Mouse (Mus musculus) stomach, embryonic 14.5 days (tissue): ENCODE data around the gene Olfr250. TPM values are rescaled to one million over a fixed set of nuclear protein-coding genes. Genes with fewer than 3 reads are reported as not detected.
"Not testable (repeated sequence)": the region's sequence is repeated elsewhere in the genome, so short reads cannot be mapped to it uniquely, and the experiment has no call there.

Experiments used
- ATAC-seq: fragments of 200-750 bp; cut with Nextera tagmentation; 2 replicates; pipeline ENCODE4 v1.8.0; 2017; ENCODE audit warnings: low read depth, moderate TSS enrichment; ENCODE audit not compliant: insufficient number of reproducible peaks, insufficient read depth, low FRiP score
- H3K27ac ChIP-seq: fragments of 300-500 bp; sonication (generic); 2 replicates; pipeline ENCODE4 v1.5.1; 2014; ENCODE audit warnings: mild to moderate bottlenecking, low read length, moderate library complexity, mixed read lengths
- H3K27me3 ChIP-seq: fragments of 300-500 bp; sonication (generic); 2 replicates; pipeline ENCODE4 v1.6.1; 2014; ENCODE audit warnings: low read length, control low read depth, mixed read lengths; ENCODE audit not compliant: control insufficient read depth, insufficient read depth
- H3K36me3 ChIP-seq: fragments of 300-500 bp; sonication (generic); 2 replicates; pipeline ENCODE4 v1.6.1; 2014; ENCODE audit warnings: mild to moderate bottlenecking, control low read depth, low read length, moderate library complexity, mixed read lengths; ENCODE audit not compliant: control insufficient read depth, insufficient read depth
- H3K4me1 ChIP-seq: fragments of 300-500 bp; sonication (generic); 2 replicates; pipeline ENCODE4 v1.6.1; 2014; ENCODE audit warnings: low read length, control low read depth, mixed read lengths; ENCODE audit not compliant: control insufficient read depth, insufficient read depth
- H3K4me2 ChIP-seq: fragments of 300-500 bp; sonication (generic); replicated peaks from 2 replicates; pipeline ENCODE4 v1.6.1; 2014; ENCODE audit warnings: low read depth, low read length, control low read depth
- H3K4me3 ChIP-seq: fragments of 300-500 bp; sonication (generic); 2 replicates; pipeline ENCODE4 v1.5.1; 2014; ENCODE audit warnings: low read depth, low read length, control low read depth
- H3K9ac ChIP-seq: fragments of 300-500 bp; sonication (generic); replicated peaks from 2 replicates; pipeline ENCODE4 v1.6.1; 2014; ENCODE audit warnings: low read depth, mild to moderate bottlenecking, control low read depth, low read length, moderate library complexity, mixed read lengths
- H3K9me3 ChIP-seq: fragments of 300-500 bp; sonication (generic); 2 replicates; pipeline ENCODE4 v1.6.1; 2016; ENCODE audit warnings: low read depth, low read length, control low read depth; ENCODE audit not compliant: control insufficient read depth
- WGBS: fragments of 180-500 bp; shearing (Covaris S2); extraction: QIAGEN DNeasy Blood & Tissue Kit; methylation state at CpG from one replicate; pipeline ENCODE4 v1.1.7; 2014; 5-methylcytosine and 5-hydroxymethylcytosine counted together
- polyA plus RNA-seq: library from polyadenylated mRNA; unstranded; fragments of >200 nt; fragmentation: Nextera tagmentation; extraction: Ambion mirVana; gene quantifications from 2 replicates; pipeline ENCODE4 v1.2.1, GENCODE M21; 2014

Olfr250 gene
- not detected in 2 replicates for polyA plus RNA-seq

DNA sequence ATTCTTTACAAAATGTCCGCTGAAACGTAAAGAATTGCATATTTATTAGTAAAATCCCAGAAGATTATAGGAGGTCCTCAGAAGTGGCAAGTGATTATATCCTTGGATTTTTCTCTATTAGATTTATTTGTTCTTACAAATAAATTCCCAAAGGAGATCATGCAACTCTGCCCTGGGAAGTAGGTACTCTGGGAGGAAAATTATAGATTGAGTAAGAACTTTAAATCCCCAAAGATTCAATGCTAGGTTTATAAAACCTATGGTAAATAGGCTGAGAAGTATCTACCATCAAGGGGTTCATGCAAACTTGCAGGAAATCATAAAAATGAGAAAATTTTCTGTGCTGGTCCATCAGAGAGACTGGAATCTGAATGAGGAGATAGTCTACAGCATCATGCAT lies at the start of gene Olfr250:
Olfr250 (plus strand) TSS at position 301 of the 400 bp plus-strand sequence.
- no peaks in the 10 kb centered on the region for H3K27me3 ChIP-seq
- H3K4me1 ChIP-seq: no peaks in the 10 kb centered on the region
- H3K36me3 ChIP-seq: no peaks in the 10 kb centered on the region
- no peak within 1 kb of the TSS for H3K9ac ChIP-seq
- no peak within 1 kb of the TSS for H3K4me2 ChIP-seq
- WGBS: 94% methylated on average over 2 of the region's 2 CpGs
- H3K9me3 ChIP-seq: no peaks in the 10 kb centered on the region
- ATAC-seq: no peak
- no peak within 1 kb of the TSS for H3K4me3 ChIP-seq
- no peak within 1 kb of the TSS for H3K27ac ChIP-seq

DNA sequence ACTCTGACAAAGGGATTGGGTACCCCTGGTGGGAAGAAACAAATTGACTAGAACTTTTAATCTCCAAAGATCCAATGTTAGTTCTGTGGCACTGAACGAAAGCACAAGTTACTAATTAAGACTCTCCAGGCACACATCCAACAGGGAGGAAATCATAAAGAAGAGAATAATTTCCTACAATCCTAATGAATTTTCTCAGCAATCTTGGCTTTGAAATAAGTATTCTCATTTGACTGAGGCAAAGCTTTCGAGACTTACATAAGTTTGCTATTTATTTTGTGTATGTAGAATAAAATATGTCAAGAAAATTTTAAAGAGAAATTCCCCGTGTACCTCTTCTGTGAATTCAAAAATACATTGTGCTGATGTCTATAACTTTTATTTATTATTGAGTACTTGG lies 37.9 kb upstream of the Olfr250 start, which contains the start of gene Olfr25:
Olfr25 (plus strand) TSS at position 301 of the 400 bp plus-strand sequence.
- Histone ChIP-seq H3K27ac (no peak within 1 kb of the TSS), H3K27me3 (no peaks in the 10 kb centered on the region), H3K9me3 (no peaks in the 10 kb centered on the region), H3K4me1 (no peaks in the 10 kb centered on the region), H3K36me3 (no peaks in the 10 kb centered on the region), H3K9ac (no peak within 1 kb of the TSS), H3K4me2 (no peak within 1 kb of the TSS), H3K4me3 (no peak within 1 kb of the TSS)
- WGBS: 83% methylated on average over 3 of the region's 3 CpGs
- no peak for ATAC-seq

DNA sequence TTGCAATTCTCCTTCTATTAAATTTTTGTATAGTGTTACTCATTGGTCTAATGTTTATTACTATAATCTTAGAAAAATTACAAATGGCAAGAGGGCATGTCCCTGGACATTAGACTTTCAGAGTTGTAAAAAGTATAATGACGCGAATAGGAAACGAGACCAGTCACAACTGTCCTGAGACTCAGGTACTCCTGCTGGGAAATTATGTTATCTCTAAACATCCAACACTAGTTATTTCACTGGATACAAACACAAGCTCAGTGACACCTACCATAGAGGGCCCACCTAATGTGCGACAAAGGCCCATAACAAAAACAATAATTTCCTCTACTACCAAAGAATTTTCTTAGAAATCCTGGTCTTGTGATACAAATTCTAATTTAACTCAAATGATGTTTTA lies 18.6 kb upstream of the Olfr250 start, which contains the start of gene Olfr898:
Olfr898 (plus strand) TSS at position 301 of the 400 bp plus-strand sequence.
- Histone ChIP-seq H3K4me1 (no peaks in the 10 kb centered on the region), H3K4me3 (no peak within 1 kb of the TSS), H3K4me2 (no peak within 1 kb of the TSS), H3K9ac (no peak within 1 kb of the TSS), H3K27me3 (no peaks in the 10 kb centered on the region), H3K9me3 (no peaks in the 10 kb centered on the region), H3K27ac (no peak within 1 kb of the TSS), H3K36me3 (no peaks in the 10 kb centered on the region)
- WGBS: 96% methylated on average over 4 of the region's 4 CpGs
- ATAC-seq: no peak

DNA sequence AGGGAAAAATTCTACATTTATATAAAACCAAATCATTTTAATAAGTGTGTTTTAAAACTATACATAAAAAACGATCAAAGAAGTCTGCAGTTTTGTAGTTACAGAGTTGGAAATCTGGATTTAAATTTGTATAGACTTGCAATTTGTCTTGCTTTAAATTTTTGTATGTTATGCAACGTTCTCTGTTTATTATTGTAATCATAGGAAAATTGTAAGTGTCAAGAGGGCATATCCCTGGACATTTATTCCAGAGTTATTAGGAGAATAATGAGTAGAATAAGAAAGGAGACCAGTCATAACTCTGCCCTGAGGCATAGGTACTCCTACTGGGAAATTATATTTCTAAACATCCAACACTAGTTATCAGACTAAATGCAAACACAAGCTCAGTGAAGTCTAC lies 10.1 kb downstream of the Olfr250 start, which contains the start of gene Olfr251:
Olfr251 (plus strand) TSS at position 301 of the 400 bp plus-strand sequence.
- 53% methylated on average over 2 of the region's 2 CpGs for WGBS
- Histone ChIP-seq H3K9me3 (no peaks in the 10 kb centered on the region), H3K9ac (no peak within 1 kb of the TSS), H3K36me3 (no peaks in the 10 kb centered on the region), H3K27me3 (no peaks in the 10 kb centered on the region), H3K4me2 (no peak within 1 kb of the TSS), H3K4me3 (no peak within 1 kb of the TSS), H3K27ac (no peak within 1 kb of the TSS), H3K4me1 (no peaks in the 10 kb centered on the region)
- no peak for ATAC-seq

DNA sequence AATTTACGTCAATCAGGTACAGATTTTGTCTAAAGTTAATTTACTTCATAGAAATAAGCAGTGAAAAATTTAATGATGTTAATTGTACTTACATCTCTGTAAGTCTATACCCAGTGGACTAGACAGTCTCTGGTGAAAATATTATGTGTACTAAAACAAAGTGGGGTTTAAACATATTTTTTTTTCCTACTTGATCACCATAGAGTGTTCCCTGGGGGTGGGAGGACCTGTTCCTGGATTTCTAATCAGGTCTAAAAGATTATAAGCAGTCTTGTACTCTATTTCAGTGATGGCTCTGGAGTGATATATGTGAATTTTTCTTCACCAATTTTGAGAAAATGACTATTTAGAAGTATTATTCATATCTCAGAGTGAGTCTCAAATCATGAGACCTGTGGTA lies 34.7 kb downstream of the Olfr250 start, which contains the start of gene Olfr147:
Olfr147 (plus strand) TSS at position 301 of the 400 bp plus-strand sequence.
- no peaks in the 10 kb centered on the region for H3K9me3 ChIP-seq
- H3K36me3 ChIP-seq: no peaks in the 10 kb centered on the region
- no peak for ATAC-seq
- 76% methylated on average over 1 of the region's 1 CpGs for WGBS
- H3K27ac ChIP-seq: no peak within 1 kb of the TSS
- H3K4me1 ChIP-seq: no peaks in the 10 kb centered on the region
- H3K27me3 ChIP-seq: no peaks in the 10 kb centered on the region
- no peak within 1 kb of the TSS for H3K9ac ChIP-seq
- H3K4me2 ChIP-seq: no peak within 1 kb of the TSS
- no peak within 1 kb of the TSS for H3K4me3 ChIP-seq

DNA sequence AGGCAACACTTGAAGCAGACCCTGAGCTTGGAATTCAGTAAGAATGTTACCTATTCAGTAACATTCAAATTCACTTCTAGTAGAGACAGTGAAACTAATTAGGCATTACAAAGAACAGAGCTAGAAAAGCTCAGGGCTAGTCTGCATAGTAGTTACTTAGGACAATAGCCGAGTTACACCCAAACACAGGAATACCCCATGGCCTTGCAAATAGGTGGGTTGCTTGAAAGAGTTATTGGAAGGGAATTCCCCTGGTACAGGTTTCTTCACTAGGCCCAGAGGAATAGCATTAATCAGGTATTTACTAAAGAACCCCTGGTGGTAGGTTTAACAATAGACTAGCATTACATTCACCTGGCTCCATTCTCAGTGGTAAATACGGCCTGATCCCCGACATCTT lies 40.8 kb downstream of the Olfr250 start:
- H3K27ac ChIP-seq, ATAC-seq, H3K4me3 ChIP-seq, H3K36me3 ChIP-seq, H3K27me3 ChIP-seq, H3K4me1 ChIP-seq, H3K9me3 ChIP-seq, H3K9ac ChIP-seq, H3K4me2 ChIP-seq: not testable (repeated sequence)
- 86% methylated on average over 3 of the region's 3 CpGs for WGBS

DNA sequence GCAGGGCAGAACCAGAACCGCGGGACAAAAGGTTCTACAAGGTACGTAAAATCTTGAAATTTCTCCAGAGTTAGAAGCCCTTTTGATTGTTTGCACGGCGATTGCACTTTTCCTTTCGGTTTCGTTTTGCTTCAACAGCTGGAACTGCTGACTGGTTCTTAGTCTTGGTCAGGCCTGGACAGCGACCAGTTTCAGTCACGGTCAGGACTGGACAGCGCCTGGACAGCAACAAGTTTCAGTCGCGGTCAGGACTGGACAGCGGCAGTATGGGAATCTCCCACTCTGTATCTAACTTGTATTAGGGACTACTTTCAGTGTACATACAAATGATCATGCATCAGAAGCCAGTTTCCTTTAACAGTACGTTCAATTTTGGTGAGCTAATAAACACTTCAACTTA lies 46.8 kb downstream of the Olfr250 start:
- not testable (repeated sequence) for H3K4me2 ChIP-seq, H3K4me3 ChIP-seq
- WGBS: 91% methylated on average over 14 of the region's 14 CpGs

More for the DNA sequence above, 46.8 kb downstream of the Olfr250 start:
- not testable (repeated sequence) for H3K9me3 ChIP-seq, H3K27ac ChIP-seq, H3K9ac ChIP-seq, ATAC-seq, H3K36me3 ChIP-seq, H3K27me3 ChIP-seq, H3K4me1 ChIP-seq
